Mouse (Mus musculus) megakaryocyte, embryonic 14.5 days (primary cell): Measurements from ENCODE around the gene Smarca4.

ENCODE experiments used
- FLI1 ChIP-seq: IDR thresholded peaks from 2 replicates; pipeline ENCODE4 v1.6.1; 2012; ENCODE audit warnings: low read length, inconsistent platforms, mixed read lengths
- GATA1 ChIP-seq: IDR thresholded peaks from 3 replicates; pipeline ENCODE4 v1.6.1; 2012; ENCODE audit warnings: mixed read lengths, low read length, inconsistent platforms, borderline replicate concordance

DNA sequence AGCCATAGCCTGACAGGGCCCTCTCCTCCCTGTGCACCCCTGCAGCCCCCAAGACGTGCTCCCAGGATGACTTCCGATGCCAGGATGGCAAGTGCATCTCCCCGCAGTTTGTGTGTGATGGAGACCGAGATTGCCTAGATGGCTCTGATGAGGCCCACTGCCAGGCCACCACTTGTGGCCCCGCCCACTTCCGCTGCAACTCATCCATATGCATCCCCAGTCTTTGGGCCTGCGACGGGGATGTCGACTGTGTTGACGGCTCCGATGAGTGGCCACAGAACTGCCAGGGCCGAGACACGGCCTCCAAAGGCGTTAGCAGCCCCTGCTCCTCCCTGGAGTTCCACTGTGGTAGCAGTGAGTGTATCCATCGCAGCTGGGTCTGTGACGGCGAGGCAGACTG, 117.5 kb downstream of the Smarca4 start:
- TF ChIP-seq GATA1 (no peak), FLI1 (no peak)
